Mouse (Mus musculus): ENCODE data around the gene Serinc3.

The Serinc3 gene

GRCm38 (mm10) chr2:163596057-163596872 lies 48.7 kb downstream of the Serinc3 start:
- in situ Hi-C loops (cut with MboI, MseI): loop anchor here (5.0 to 10.0 kb wide), 2 partner anchors 121 kb away; partner anchors contain the start of gene Fitm2

- in situ Hi-C loops (cut with MboI, MseI): loop anchor here (5.0 to 10.0 kb wide), 2 partner anchors 120 to 122 kb away; partner anchors contain the start of gene Fitm2
Measured at GRCm38 (mm10) chr2:163595119-163595518, 49.8 kb downstream of the Serinc3 start.

GRCm38 (mm10) chr2:163593636-163594282 lies 51.2 kb downstream of the Serinc3 start:
- in situ Hi-C loops (cut with MboI, MseI): loop anchor here (10.0 kb wide), 1 partner anchor 119 kb away; the partner anchor contains the start of gene Fitm2

- in situ Hi-C loops (cut with MboI, MseI): loop anchor here (10.0 kb wide), 1 partner anchor 117 kb away; the partner anchor contains the start of gene Fitm2
Measured at GRCm38 (mm10) chr2:163592084-163592483, 52.8 kb downstream of the Serinc3 start.

GRCm38 (mm10) chr2:163590996-163591395 lies 53.9 kb downstream of the Serinc3 start:
- in situ Hi-C loops (cut with MboI, MseI): loop anchor here (10.0 kb wide), 1 partner anchor 116 kb away; the partner anchor contains the start of gene Fitm2

GRCm38 (mm10) chr2:163590211-163590610 lies 54.7 kb downstream of the Serinc3 start:
- in situ Hi-C loops (cut with MboI, MseI): loop anchor here (10.0 kb wide), 1 partner anchor 115 kb away; the partner anchor contains the start of gene Fitm2

GRCm38 (mm10) chr2:163587506-163587905 lies 57.4 kb downstream of the Serinc3 start:
- in situ Hi-C loops (cut with MboI, MseI): loop anchor here (5.0 kb wide), 1 partner anchor 40 kb away; no protein-coding TSS in a partner anchor

- in situ Hi-C loops (cut with MboI, MseI): loop anchor here (5.0 kb wide), 1 partner anchor 39 kb away; no protein-coding TSS in a partner anchor
Measured at GRCm38 (mm10) chr2:163586384-163587261, 58.3 kb downstream of the Serinc3 start.

- in situ Hi-C loops (cut with MboI, MseI): no loop called here
Measured at GRCm38 (mm10) chr2:163584088-163584426, 60.9 kb downstream of the Serinc3 start.

- in situ Hi-C loops (cut with MboI, MseI): no loop called here
Measured at GRCm38 (mm10) chr2:163583226-163584087, 61.5 kb downstream of the Serinc3 start.

GRCm38 (mm10) chr2:163580069-163580945 lies 64.6 kb downstream of the Serinc3 start:
- in situ Hi-C loops (cut with MboI, MseI): no loop called here

GRCm38 (mm10) chr2:163577986-163578385 lies 66.9 kb downstream of the Serinc3 start:
- in situ Hi-C loops (cut with MboI, MseI): no loop called here

GRCm38 (mm10) chr2:163575248-163575647 lies 69.7 kb downstream of the Serinc3 start:
- in situ Hi-C loops (cut with MboI, MseI): no loop called here

- in situ Hi-C loops (cut with MboI, MseI): no loop called here
Measured at GRCm38 (mm10) chr2:163574321-163574720, 70.6 kb downstream of the Serinc3 start.
